In genomic region chr9:52013900-52014455, GRCm38 (mm10) we compare ENCODE assay signal across 10 mouse cellular contexts. TPM values are rescaled to one million over a fixed set of nuclear protein-coding genes. Genes with fewer than 3 reads are reported as not detected.
DNase-seq lines count a peak whose midpoint lies in the region; ATAC-seq and TF ChIP-seq lines count a peak whose summit lies in the region.
"Had no signal": no experiment of that assay in that cellular context is flagged by ENCODE, and none has a peak within 500 bp of the region (broad histone marks: within the 10 kb centered on the region; RNA-seq: fewer than 3 reads in every experiment).

No protein-coding gene starts in this region.

- H3K9me3 ChIP-seq in embryonic facial prominence, embryonic 14.5 days (ENCODE audit: control insufficient read depth, low read length), result no peaks in the 10 kb centered on the region
- no peaks in the 10 kb centered on the region for H3K9me3 ChIP-seq in embryonic facial prominence, embryonic 10.5 days
- no peaks in the 10 kb centered on the region for H3K9me3 ChIP-seq in forebrain, embryonic 10.5 days
- H3K9me3 ChIP-seq in intestine, postnatal 0 days (ENCODE audit: control insufficient read depth), result no peaks in the 10 kb centered on the region
- H3K9me3 ChIP-seq: embryonic facial prominence, embryonic 15.5 days had no signal

- no peaks in the 10 kb centered on the region for H3K36me3 ChIP-seq in embryonic facial prominence, embryonic 14.5 days (ENCODE audit: control insufficient read depth, insufficient read depth, low read length)
- H3K36me3 ChIP-seq in embryonic facial prominence, embryonic 10.5 days (replicated peaks), result no peaks in the 10 kb centered on the region
- H3K36me3 ChIP-seq in kidney, adult 2 months (ENCODE audit: control insufficient read depth, insufficient read depth, low read length), result no peaks in the 10 kb centered on the region
- H3K36me3 ChIP-seq in forebrain, embryonic 10.5 days (replicated peaks), result no peaks in the 10 kb centered on the region
- no peaks in the 10 kb centered on the region for H3K36me3 ChIP-seq in intestine, postnatal 0 days (ENCODE audit: control insufficient read depth, insufficient read depth)
- H3K36me3 ChIP-seq: embryonic facial prominence, embryonic 15.5 days had no signal

- TF ChIP-seq CTCF in kidney, adult 2 months (conservative IDR thresholded peaks at IDR 0.05; ENCODE audit: insufficient read depth, insufficient read length, low read depth, low read length), result no peak
- TF ChIP-seq CTCF in intestine, postnatal 0 days (IDR thresholded peaks at IDR 0.05; ENCODE audit: low read depth), result no peak

- no peak overlapping the region for H3K9ac ChIP-seq in embryonic facial prominence, embryonic 14.5 days (ENCODE audit: low read depth, low read length)
- H3K9ac ChIP-seq in intestine, postnatal 0 days (ENCODE audit: low read depth, low read length), result no peak overlapping the region
- H3K9ac ChIP-seq: embryonic facial prominence, embryonic 15.5 days had no signal

- no peak overlapping the region for H3K4me2 ChIP-seq in embryonic facial prominence, embryonic 14.5 days (ENCODE audit: low read depth, low read length)
- H3K4me2 ChIP-seq in intestine, postnatal 0 days (replicated peaks; ENCODE audit: low read depth), result no peak overlapping the region
- H3K4me2 ChIP-seq: embryonic facial prominence, embryonic 15.5 days had no signal

- 43% methylated on average over 5 of the region's 5 CpGs for WGBS in embryonic facial prominence, embryonic 14.5 days
- 51% methylated on average over 5 of the region's 5 CpGs for WGBS in embryonic facial prominence, embryonic 10.5 days
- WGBS in kidney, adult 2 months, result 44% methylated on average over 5 of the region's 5 CpGs
- 67% methylated on average over 5 of the region's 5 CpGs for WGBS in forebrain, embryonic 10.5 days
- WGBS in intestine, postnatal 0 days, result 72% methylated on average over 5 of the region's 5 CpGs

- no peaks in the 10 kb centered on the region for H3K27me3 ChIP-seq in embryonic facial prominence, embryonic 14.5 days (replicated peaks; ENCODE audit: control insufficient read depth, insufficient read depth, low read length)
- H3K27me3 ChIP-seq in embryonic facial prominence, embryonic 10.5 days (replicated peaks; ENCODE audit: low read depth, poor library complexity, severe bottlenecking), result no peaks in the 10 kb centered on the region
- no peaks in the 10 kb centered on the region for H3K27me3 ChIP-seq in kidney, adult 2 months (replicated peaks; ENCODE audit: control insufficient read depth, insufficient read depth, low read length)
- no peaks in the 10 kb centered on the region for H3K27me3 ChIP-seq in forebrain, embryonic 10.5 days (ENCODE audit: poor library complexity, severe bottlenecking)
- peaks cover 24% of the 10 kb centered on the region for H3K27me3 ChIP-seq in intestine, postnatal 0 days (replicated peaks; ENCODE audit: control insufficient read depth, insufficient read depth, low read length)
- H3K27me3 ChIP-seq: embryonic facial prominence, embryonic 15.5 days had no signal

- DNase-seq in embryonic facial prominence, embryonic 14.5 days (ENCODE audit: low spot score), result peak; percentile 26
- no peak for DNase-seq in embryonic facial prominence, embryonic 10.5 days (ENCODE audit: low spot score)
- DNase-seq in lung, postnatal 10 days, result peak; percentile 31
- DNase-seq in lung, postnatal 14 days, result no peak
- peak; percentile 89 for DNase-seq in kidney, adult 2 months
- DNase-seq in forebrain, embryonic 10.5 days (ENCODE audit: extremely low spot score, low spot score), result no peak
- no peak for DNase-seq in thymus, postnatal 25 days
- DNase-seq: cerebellum, postnatal 14 days had no signal

- no peaks in the 10 kb centered on the region for H3K4me1 ChIP-seq in embryonic facial prominence, embryonic 14.5 days (ENCODE audit: control insufficient read depth, insufficient read depth, low read length)
- H3K4me1 ChIP-seq in embryonic facial prominence, embryonic 10.5 days, result peaks cover 6% of the 10 kb centered on the region; the same call in 1 of the 2 replicates
- no peaks in the 10 kb centered on the region; the same call in 1 of the 2 replicates for H3K4me1 ChIP-seq in kidney, adult 2 months (ENCODE audit: control insufficient read depth, insufficient read depth, low read length)
- H3K4me1 ChIP-seq in forebrain, embryonic 10.5 days, result no peaks in the 10 kb centered on the region
- H3K4me1 ChIP-seq in intestine, postnatal 0 days (replicated peaks; ENCODE audit: control insufficient read depth, insufficient read depth, low read length), result no peaks in the 10 kb centered on the region
- H3K4me1 ChIP-seq: embryonic facial prominence, embryonic 15.5 days had no signal

- H3K4me3 ChIP-seq in embryonic facial prominence, embryonic 14.5 days (ENCODE audit: low read depth, low read length), result no peak overlapping the region
- no peak overlapping the region for H3K4me3 ChIP-seq in embryonic facial prominence, embryonic 10.5 days
- no peak overlapping the region for H3K4me3 ChIP-seq in kidney, adult 2 months (ENCODE audit: insufficient read depth, low read depth, low read length)
- no peak overlapping the region for H3K4me3 ChIP-seq in forebrain, embryonic 10.5 days
- no peak overlapping the region for H3K4me3 ChIP-seq in intestine, postnatal 0 days (ENCODE audit: low read depth, low read length)
- H3K4me3 ChIP-seq: embryonic facial prominence, embryonic 15.5 days had no signal

- no peak for TF ChIP-seq POLR2A in kidney, adult 2 months (IDR thresholded peaks at IDR 0.05; ENCODE audit: low read depth, low read length)

- no peak for ATAC-seq in embryonic facial prominence, embryonic 14.5 days (ENCODE audit: low read depth)
- no peak for ATAC-seq in intestine, postnatal 0 days

- H3K27ac ChIP-seq in embryonic facial prominence, embryonic 14.5 days (replicated peaks; ENCODE audit: low read depth, low read length), result no peak overlapping the region
- no peak overlapping the region for H3K27ac ChIP-seq in embryonic facial prominence, embryonic 10.5 days (replicated peaks)
- peak overlapping the region; percentile 24; the same call in 1 of the 2 replicates for H3K27ac ChIP-seq in kidney, adult 2 months (ENCODE audit: insufficient read depth, low read depth, low read length)
- no peak overlapping the region for H3K27ac ChIP-seq in forebrain, embryonic 10.5 days
- H3K27ac ChIP-seq in intestine, postnatal 0 days (ENCODE audit: low read depth, low read length), result no peak overlapping the region
- H3K27ac ChIP-seq: embryonic facial prominence, embryonic 15.5 days had no signal

RNA-seq across cellular contexts. Expression of gene Rdx, which starts 33.0 kb away (rescaled TPM):
- polyA plus RNA-seq in embryonic facial prominence, embryonic 14.5 days (2014; fragmentation: Nextera tagmentation; extraction: Ambion mirVana), result 141 and 145 TPM in 2 replicates
- 144 TPM in 2 replicates for polyA plus RNA-seq in embryonic facial prominence, embryonic 10.5 days (2016; fragmentation: Nextera tagmentation; extraction: Ambion mirVana)
- polyA plus RNA-seq in kidney, adult 2 months (2012; rRNA removed), result 25.5 and 39.2 TPM in 2 replicates
- 145 and 156 TPM in 2 replicates for polyA plus RNA-seq in forebrain, embryonic 10.5 days (2016; fragmentation: Nextera tagmentation; extraction: Ambion mirVana)
- polyA plus RNA-seq in intestine, postnatal 0 days (2015; fragmentation: Nextera tagmentation; extraction: Ambion mirVana), result 31.3 and 34.9 TPM in 2 replicates

RNA-seq across cellular contexts. Expression of gene Fdx1, which starts 50.6 kb away (rescaled TPM):
- polyA plus RNA-seq in embryonic facial prominence, embryonic 14.5 days (2014; fragmentation: Nextera tagmentation; extraction: Ambion mirVana), result 75.2 and 78.8 TPM in 2 replicates
- 53.9 and 59.5 TPM in 2 replicates for polyA plus RNA-seq in embryonic facial prominence, embryonic 10.5 days (2016; fragmentation: Nextera tagmentation; extraction: Ambion mirVana)
- 156 and 211 TPM in 2 replicates for polyA plus RNA-seq in kidney, adult 2 months (2012; rRNA removed)
- 49.9 and 51.8 TPM in 2 replicates for polyA plus RNA-seq in forebrain, embryonic 10.5 days (2016; fragmentation: Nextera tagmentation; extraction: Ambion mirVana)
- 126 and 129 TPM in 2 replicates for polyA plus RNA-seq in intestine, postnatal 0 days (2015; fragmentation: Nextera tagmentation; extraction: Ambion mirVana)

Comparison
In these comparisons a context has a peak if more than half of its experiments do, and no peak if none do; other contexts are left out.
1. DNase-seq: peak in embryonic facial prominence, embryonic 14.5 days (single experiment), lung, postnatal 10 days (single experiment) and kidney, adult 2 months (single experiment); none in embryonic facial prominence, embryonic 10.5 days (single experiment), lung, postnatal 14 days (single experiment), forebrain, embryonic 10.5 days (single experiment) and thymus, postnatal 25 days (single experiment).